Mouse (Mus musculus) thymus, postnatal 10 days (tissue): Measurements from ENCODE around the gene Adcyap1.
A peak's percentile ranks its signal among the peaks of the same experiment; 100 is the strongest.

Source experiments
- DNase-seq, 2 experiments: peaks; one replicate each; pipeline ENCODE4 v3.0.0; 2021; ENCODE audit warnings: low spot score in 2 of 2

Adcyap1 gene

GRCm38 (mm10) chr17:93198717-93199116 is at the start of gene Adcyap1:
Gene Adcyap1, plus strand, starts transcription at chr17:93199017.
- no peak for DNase-seq

GRCm38 (mm10) chr17:93158280-93158851 is 40.5 kb upstream of the Adcyap1 start:
- peak in 1 of 2 experiments; percentile 6 for DNase-seq

GRCm38 (mm10) chr17:93169572-93169971 is 29.2 kb upstream of the Adcyap1 start:
- DNase-seq = no peak

GRCm38 (mm10) chr17:93196846-93197245 is 2.0 kb upstream of the Adcyap1 start:
- DNase-seq = no peak

- DNase-seq = no peak
These were observed 604 bp upstream of the Adcyap1 start for GRCm38 (mm10) chr17:93198213-93198612.

GRCm38 (mm10) chr17:93199218-93199617 is 401 bp downstream of the Adcyap1 start:
- DNase-seq = no peak

- DNase-seq = no peak
These were observed 930 bp downstream of the Adcyap1 start for GRCm38 (mm10) chr17:93199747-93200146.

- no peak for DNase-seq
These were observed 1.8 kb downstream of the Adcyap1 start for GRCm38 (mm10) chr17:93200386-93201264.

- no peak for DNase-seq
These were observed 2.6 kb downstream of the Adcyap1 start for GRCm38 (mm10) chr17:93201265-93201925.

- no peak for DNase-seq
These were observed 3.6 kb downstream of the Adcyap1 start for GRCm38 (mm10) chr17:93202165-93203075.

GRCm38 (mm10) chr17:93203076-93204031 is 4.5 kb downstream of the Adcyap1 start:
- DNase-seq = no peak

GRCm38 (mm10) chr17:93217785-93218184 is 19.0 kb downstream of the Adcyap1 start:
- no peak for DNase-seq

GRCm38 (mm10) chr17:93218640-93219039 is 19.8 kb downstream of the Adcyap1 start:
- no peak for DNase-seq

- DNase-seq = no peak
These were observed 38.5 kb downstream of the Adcyap1 start for GRCm38 (mm10) chr17:93237355-93237754.
